Mouse (Mus musculus) spleen, postnatal 36 days (tissue): ENCODE results near the gene Igfbp6.
"Not testable (repeated sequence)": the region's sequence is repeated elsewhere in the genome, so short reads cannot be mapped to it uniquely, and the experiment has no call there.

ENCODE experiments used
- DNase-seq, 2 experiments: peaks; one replicate each; pipeline ENCODE4 v3.0.0; 2022; ENCODE audit warnings: low spot score in 2 of 2, mixed read lengths in 1 of 2

Gene Igfbp6

GRCm38 (mm10) chr15:102136129-102136758 lies 7.9 kb upstream of the Igfbp6 start, which contains the start of gene Spryd3:
TSS of gene Spryd3 (minus strand) at chr15:102136234.
- DNase-seq: peak; percentile 96 to 97

- DNase-seq: no peak
These were observed 3.0 kb upstream of the Igfbp6 start for GRCm38 (mm10) chr15:102141120-102141519.

GRCm38 (mm10) chr15:102142914-102143912 lies 949 bp upstream of the Igfbp6 start:
- DNase-seq: no peak

GRCm38 (mm10) chr15:102144726-102145125 lies 564 bp downstream of the Igfbp6 start:
- DNase-seq: no peak

GRCm38 (mm10) chr15:102145330-102145729 lies 1.2 kb downstream of the Igfbp6 start:
- DNase-seq: no peak

GRCm38 (mm10) chr15:102146089-102146488 lies 1.9 kb downstream of the Igfbp6 start:
- DNase-seq: no peak

GRCm38 (mm10) chr15:102146882-102147281 lies 2.7 kb downstream of the Igfbp6 start:
- peak in 1 of 2 experiments; percentile 31 for DNase-seq

GRCm38 (mm10) chr15:102147674-102148402 lies 3.7 kb downstream of the Igfbp6 start:
- no peak for DNase-seq

GRCm38 (mm10) chr15:102149561-102149960 lies 5.4 kb downstream of the Igfbp6 start:
- DNase-seq: no peak

GRCm38 (mm10) chr15:102150301-102151135 lies 6.4 kb downstream of the Igfbp6 start, which contains the start of gene Soat2:
TSS of gene Soat2 (plus strand) at chr15:102150526.
- DNase-seq: peak in 1 of 2 experiments; percentile 43

- DNase-seq: no peak
These were observed 8.5 kb downstream of the Igfbp6 start for GRCm38 (mm10) chr15:102152646-102153045.

- DNase-seq: not testable (repeated sequence)
These were observed 10.8 kb downstream of the Igfbp6 start for GRCm38 (mm10) chr15:102155006-102155405.

GRCm38 (mm10) chr15:102156836-102157235 lies 12.7 kb downstream of the Igfbp6 start:
- DNase-seq: no peak

GRCm38 (mm10) chr15:102160415-102161060 lies 16.4 kb downstream of the Igfbp6 start:
- DNase-seq: no peak

- DNase-seq: no peak
These were observed 19.9 kb downstream of the Igfbp6 start for GRCm38 (mm10) chr15:102163900-102164693.

- no peak for DNase-seq
These were observed 21.4 kb downstream of the Igfbp6 start for GRCm38 (mm10) chr15:102165468-102166100.

- DNase-seq: no peak
These were observed 23.5 kb downstream of the Igfbp6 start for GRCm38 (mm10) chr15:102167620-102168021.

GRCm38 (mm10) chr15:102169064-102169463 lies 24.9 kb downstream of the Igfbp6 start:
- no peak for DNase-seq

- no peak for DNase-seq
These were observed 29.4 kb downstream of the Igfbp6 start for GRCm38 (mm10) chr15:102173581-102173980.
